Mouse (Mus musculus): ENCODE data around the gene Aqp3.

DNA sequence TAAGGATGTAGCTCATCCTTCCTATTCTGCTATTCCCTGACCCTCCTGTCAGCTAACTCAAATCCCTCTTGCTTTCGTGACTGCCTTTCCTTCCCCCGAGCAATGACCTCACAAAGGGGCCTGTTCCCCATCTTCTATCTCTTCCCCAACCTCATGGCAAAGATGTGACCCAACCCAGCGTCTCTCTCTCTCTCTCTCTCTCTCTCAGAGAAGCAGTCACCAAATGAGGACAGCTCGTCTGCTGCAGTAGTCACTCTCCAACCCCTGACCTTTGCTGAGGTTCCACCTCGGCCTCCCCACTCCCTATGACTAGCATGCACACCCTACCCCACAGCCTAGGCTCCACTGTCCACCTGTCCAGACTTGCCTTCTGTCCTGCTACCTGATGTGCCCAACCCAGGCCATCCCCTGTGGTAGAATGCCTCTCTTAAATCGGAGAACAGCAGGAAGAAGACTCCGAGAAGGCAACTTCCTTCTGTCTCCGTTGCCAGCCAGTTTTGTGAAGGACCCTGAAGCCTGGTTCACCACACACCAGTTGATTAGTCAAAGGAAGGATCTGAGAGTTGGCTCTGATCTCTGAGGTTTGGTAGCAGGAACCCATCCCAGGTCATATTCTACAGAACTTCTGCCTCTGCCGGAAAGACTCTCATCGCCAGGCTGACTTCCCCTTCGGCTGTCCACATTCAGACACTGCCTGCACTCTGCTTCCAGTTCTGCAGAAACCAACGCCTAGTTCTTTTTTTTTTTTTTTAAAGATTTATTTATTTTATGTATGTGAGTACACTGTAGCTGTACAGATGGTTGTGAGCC, 24.8 kb downstream of the Aqp3 start:
- TF ChIP-seq CTCF (IDR thresholded peaks at IDR 0.05; ENCODE audit: low read depth), result no peak
- TF ChIP-seq EP300 (IDR thresholded peaks at IDR 0.05; ENCODE audit: low read depth), result no peak

All from liver, embryonic 14.5 days (tissue).